Mouse (Mus musculus) heart, adult 18-20 months (tissue): ENCODE measurements around the gene Cntfr. TPM values are rescaled to one million over a fixed set of nuclear protein-coding genes. Genes with fewer than 3 reads are reported as not detected.
A peak's percentile ranks its signal among the peaks of the same experiment; 100 is the strongest.

ENCODE experiments used
- DNase-seq, 2 experiments: peaks; one replicate each; pipeline ENCODE4 v3.0.0; 2021 to 2022; ENCODE audit warnings: mixed read lengths in 1 of 2
- total RNA-seq, 2 experiments: library from RNA; stranded (reverse); gene quantifications; 2 replicates each; pipeline ENCODE4 v1.2.3; 2021

Cntfr gene
- total RNA-seq, 2 experiments from 2014 or later: 3.3 to 4.4 TPM

DNA sequence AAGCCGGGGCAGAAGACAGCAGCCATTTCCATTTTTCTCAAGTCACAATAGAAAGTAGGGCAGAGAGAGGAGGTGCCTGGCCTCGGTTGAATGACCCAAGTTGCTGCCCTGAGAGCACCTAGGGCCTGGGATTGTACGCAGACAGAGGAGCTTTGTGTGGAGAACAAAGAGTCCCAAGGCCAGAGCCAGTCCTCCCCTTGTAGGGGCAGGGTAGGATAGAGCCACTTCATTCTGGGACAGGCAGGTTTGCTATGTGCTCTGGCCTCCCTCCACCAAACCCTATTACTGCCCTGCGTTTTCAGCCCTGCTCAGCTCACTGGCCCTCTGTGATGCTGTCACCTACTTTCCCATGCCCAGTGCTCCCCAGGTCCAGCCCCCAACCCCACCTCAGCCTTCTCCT lies 48.7 kb downstream of the Cntfr start:
- DNase-seq: no peak

DNA sequence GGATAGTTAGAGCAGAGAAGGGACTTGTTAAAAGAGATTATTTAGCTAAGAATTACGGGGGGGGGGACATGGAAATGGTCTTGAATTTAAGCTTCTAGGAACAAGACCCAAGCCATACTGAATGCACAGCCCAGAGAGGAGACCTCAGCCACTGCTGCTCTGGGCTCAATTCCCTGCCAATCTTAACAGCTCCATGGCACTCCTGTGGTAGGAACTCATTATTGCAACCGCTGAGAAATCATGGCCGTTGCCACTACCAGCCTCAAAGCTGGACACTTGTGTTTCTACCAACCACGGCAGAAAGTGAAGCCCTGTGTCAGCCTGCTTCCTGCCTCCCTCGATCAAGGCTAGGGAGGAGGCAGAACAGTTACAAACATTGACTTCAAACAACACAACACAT lies 51.4 kb downstream of the Cntfr start:
- peak in 1 of 2 experiments; percentile 47 for DNase-seq

DNA sequence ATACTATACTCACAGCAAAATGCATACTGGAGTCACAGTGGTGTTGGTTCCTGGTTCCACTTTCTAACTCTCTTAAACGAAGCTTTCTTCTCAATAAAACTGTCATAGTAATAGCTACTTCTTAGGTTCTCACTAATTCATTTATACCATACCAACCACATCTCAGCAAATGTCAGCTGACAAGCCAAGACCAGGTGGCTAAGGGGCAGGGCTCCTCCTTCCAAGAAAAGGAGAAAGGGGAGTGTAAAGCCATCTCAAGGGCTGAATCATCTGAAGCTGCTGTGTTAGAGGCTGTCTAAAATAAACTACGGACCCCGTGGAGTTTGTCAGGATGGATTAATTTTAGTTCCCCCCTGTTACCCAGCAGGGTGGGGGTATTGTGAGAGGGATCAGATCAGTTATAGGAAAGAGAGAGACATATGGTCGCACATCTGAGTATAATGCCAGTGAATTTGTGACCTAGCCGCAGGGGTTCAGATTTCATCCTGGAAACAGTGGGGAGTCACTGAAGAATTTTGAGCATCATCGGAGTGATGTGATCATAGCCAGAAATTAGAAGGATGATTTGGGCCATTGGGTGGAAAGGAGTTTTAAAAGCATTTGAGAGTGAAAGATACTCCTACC lies 55.6 kb downstream of the Cntfr start:
- no peak for DNase-seq

DNA sequence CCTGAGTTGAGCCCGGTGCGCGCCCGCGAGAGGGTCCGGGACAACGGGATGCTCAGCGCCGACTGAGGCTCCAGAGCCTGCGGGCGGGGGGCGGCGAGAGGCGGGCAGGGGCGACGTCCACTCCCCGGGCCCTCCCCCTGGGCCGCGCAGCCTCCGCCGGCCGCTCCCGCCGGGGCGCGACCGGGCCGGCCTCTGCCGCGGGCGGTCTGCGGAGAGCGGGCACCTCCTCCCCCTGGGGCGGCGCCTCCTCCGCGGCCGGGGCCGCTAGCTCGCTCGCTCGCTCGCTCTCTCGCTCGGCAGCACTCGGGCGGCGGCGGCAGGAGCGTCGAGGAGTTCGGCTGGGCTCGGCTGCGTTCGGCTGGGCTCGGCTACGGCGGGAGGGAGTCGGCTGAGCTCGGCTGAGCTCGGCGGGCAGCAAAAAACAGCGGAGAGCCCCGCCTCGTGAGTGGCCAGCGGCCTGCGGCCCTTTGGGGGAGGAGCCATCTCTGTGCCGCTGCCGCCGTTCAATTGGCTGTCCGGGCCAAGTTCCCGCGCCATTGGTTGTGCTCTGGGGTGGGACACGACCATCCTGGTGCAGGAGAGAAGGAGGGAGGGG lies 56.9 kb downstream of the Cntfr start, which contains the start of gene Enho:
Enho (minus strand) TSS at position 412 of the 595 bp plus-strand sequence.
- DNase-seq: peak; percentile 96 to 97

DNA sequence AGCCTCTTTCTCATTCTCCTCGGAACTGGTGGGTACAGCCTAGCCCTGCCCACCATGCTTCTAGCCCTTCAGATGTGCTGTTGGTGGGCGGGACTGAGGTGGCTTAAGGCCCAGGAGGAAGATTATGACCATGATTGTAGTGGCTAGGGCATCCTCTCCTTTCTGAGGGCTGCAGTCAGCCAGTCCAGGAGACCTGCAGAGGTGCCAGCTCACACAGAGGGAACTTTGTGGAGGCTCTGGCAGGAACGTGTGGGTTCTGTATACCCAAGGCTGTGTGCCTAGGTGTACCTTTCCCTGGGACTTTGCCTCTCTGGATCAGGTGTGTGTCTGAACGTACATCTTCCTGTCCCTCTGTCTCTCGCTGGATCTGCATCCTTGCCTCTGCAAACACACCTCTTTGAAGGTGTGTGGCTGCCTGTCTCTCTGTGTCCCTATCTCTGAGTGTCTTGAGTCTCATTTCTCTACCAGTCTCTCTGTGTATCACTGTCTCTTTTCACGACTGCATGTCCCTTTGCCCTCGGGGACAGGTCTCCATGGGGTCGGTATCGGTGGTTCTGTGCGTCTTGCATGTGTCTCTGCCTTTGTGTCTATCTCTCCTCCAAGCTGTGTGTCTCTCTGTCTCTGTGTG lies 57.6 kb downstream of the Cntfr start:
- DNase-seq: no peak

DNA sequence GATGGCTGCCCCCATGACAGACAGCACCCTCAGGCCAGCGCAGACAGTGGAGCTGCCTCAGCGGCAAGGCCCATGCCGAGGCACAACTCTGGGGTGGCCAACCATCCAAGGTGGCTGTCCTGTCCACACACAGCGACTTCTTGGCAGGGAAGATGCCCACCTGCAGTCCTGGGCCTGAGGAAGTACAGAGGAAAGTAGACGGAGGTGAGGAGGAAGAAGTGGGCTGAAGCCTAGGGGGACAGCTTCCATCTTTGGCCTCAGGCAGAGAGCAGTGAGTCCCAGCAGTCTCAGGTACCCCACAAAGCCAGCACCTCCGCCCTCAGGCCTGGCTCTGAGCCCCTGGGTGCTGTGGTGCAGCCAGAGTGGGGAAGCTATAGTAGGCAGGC lies 58.1 kb downstream of the Cntfr start:
- no peak for DNase-seq

DNA sequence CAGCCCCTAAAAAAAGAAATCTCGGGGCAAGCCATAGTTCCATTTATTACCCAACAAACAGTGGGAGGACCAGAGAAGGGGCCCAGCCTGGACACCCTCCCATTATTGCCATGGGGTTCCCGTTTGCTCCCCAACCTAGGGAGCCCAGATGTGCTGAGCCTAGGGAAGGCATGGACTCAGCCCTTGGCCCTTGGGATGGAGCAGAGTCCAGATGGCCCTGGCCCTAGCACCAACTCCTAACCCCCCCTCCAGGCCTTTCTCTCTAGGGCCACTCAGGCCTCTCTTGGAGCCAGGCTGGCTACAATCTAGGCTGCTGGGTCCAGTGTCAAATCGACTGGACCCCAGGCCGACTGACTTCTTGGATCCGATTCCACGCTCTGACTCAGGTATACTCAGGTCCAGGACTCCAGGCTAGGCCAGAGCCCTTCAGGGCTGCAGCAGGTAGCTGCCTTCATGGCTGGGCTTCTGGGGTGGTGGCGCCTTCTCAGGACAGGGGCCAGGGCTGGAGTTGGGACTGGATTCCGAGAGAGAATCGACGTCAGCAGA lies 58.6 kb downstream of the Cntfr start:
- DNase-seq: no peak

DNA sequence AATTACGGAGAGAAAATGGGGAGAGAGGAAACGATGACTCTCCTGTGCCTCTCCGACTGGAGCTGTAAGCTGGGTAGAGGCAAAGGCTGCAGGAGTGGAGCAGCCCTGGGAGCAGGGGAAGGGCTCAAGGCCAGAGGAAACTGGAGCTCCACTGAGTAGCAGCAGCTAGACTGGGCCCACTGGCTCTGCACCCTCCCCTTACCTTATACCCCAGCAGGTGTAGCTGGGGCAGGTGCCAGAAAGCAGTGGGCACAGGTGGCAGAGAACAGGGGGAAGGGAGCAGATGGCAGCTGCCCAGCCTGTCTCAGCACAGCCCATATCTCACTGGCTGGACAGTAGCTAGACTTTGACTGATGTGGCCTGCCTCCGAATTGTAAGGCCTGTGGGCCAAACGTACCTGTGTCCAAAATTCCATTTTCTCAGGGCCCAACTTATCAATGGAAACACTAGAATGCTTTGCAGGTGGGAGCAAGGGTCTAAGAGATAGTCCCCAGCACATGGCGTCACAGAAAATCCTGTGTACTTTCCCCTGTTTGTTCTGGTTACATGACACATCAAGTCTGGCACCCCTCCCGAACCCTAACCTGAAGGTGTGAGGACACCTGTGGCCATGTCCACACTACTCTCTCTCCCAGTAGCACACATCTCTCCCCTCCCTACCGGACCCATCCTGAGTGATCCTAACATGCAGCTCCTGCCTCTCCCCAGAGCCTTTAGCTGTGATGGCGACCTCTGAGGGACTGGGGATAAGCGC lies 59.8 kb downstream of the Cntfr start:
- no peak for DNase-seq

DNA sequence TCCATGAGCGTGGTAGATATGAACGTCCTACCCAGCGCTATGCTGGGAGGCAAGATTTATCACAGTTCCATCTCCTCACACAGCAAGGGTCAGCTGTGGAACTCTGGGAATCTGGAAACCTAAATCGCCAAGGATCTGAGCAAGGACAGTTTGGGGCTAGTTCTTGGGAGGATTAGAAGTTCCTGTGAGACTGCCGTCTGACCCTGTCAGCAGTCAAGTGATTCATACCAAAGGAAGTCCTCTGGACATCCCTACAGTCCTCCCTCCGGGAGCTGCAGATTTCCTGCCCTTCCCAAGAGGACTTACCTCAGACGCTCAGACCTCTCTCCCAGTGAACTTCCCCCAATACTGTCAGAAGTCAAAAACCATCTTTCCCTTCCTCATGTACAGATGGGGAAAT lies 60.5 kb downstream of the Cntfr start:
- no peak for DNase-seq

DNA sequence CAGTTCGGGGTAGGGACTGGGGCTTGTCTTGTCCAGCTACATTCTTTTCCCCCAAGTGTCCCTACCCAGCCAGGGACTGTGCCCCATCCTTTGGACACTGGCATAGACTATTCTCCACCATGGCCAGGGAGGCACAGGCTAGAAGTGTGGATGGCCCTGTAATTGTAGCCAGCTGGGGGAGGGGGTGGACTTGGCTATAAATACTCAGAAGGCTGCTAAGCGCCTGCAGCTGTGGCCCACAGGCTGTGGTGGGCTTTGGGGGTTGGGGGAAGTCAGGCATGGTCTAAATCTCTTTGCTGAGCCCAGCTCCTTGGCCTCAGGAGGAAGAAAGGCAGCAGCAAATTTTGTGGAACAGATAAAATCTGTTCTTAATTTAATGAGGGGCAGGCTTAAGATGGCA lies 61.0 kb downstream of the Cntfr start:
- DNase-seq: no peak

DNA sequence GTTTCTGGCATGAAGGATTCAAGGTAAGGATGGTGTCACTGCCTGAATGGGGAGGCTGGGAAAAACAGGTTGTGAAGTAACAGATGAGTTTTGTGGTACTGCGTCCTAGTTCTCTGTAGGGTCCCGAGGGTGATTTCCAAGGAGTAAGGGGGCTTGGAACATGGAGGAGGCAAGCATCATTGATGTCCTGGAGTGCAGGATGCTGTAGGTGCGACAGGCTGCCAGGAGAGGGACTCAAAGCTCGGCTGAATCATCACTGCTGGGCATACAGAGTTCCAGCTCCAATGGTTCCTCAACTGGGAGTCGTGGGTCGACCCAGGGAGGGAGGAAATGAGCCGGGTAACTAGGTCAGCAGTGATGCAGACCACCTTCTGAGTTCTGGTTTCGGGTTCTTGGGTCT lies 61.7 kb downstream of the Cntfr start:
- no peak for DNase-seq

DNA sequence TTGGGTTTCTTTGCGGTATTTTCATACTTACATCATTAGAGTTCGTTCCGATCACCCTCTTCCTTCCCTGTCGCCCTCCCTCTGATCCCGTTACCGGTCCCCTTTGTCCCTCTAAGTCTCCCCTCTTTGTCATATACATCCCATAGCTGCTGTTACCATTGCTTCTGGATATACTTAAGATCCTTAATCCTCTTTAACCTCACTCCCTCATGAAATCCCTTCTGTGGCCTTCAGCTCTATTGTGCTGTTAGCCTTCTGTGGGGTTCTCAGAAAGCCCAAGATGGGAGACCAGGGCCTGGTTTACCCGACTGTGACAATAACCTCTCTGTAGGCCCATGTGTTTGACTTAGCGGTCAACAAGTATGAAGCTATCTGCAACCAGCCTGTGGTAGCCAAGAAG lies 62.3 kb downstream of the Cntfr start:
- no peak for DNase-seq

DNA sequence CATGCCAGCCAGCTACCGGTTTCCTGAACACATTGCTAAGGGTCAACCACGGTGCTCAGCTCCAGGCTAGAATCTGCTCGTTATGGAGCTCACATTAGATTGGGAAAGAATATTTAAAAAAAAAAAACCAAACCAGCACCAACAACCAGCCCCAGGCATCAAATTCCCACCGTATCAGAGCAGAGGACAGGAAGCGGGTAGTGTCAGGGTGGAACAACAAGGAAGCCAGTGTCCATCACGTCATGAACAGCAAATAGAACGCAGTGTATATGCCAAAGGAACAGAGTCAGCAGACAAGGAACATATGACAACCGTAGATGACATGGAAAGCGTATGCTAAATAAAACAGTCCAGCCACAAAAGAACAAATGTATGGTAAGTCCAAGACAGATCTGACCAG lies 63.9 kb downstream of the Cntfr start:
- no peak for DNase-seq

DNA sequence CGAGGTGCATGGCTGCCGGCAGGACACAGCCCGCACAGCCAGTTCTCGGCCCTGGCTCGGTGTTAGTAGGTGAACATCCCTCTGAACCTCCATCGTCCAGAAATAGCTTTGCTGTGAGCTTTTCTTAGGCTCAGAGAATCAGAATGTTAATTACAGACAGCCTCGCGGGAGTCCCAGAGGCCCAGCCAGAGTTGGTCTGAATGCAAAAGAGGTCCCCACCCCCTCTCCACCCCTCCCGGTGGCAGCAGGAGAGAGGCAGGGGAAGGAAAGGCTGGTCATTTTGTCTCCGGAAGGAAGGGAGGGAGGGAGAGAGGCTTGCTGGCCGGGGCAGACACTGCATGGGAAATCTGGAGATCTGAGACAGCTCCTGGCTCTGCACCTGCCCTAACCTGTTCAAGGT lies 65.5 kb downstream of the Cntfr start:
- DNase-seq: peak; percentile 47 to 76

DNA sequence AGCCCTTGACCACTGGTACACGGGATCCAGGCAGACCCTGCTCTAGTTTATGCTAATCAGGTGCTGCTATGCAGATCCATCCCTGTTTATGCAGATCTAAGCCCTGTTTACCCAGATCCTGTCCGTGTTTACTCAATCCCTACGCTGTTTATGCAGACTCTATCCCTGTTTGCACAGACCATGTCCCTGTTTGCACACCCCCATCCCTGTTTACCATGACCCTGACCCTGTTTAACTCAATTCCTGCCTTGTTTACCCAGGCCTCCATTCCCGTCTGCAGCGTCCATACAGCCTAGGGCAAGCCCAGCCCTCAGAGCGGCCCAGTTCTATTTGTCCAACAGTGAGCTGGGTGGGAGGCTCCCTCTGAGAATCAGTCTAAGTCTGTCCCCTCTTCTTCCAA lies 66.7 kb downstream of the Cntfr start:
- DNase-seq: no peak

DNA sequence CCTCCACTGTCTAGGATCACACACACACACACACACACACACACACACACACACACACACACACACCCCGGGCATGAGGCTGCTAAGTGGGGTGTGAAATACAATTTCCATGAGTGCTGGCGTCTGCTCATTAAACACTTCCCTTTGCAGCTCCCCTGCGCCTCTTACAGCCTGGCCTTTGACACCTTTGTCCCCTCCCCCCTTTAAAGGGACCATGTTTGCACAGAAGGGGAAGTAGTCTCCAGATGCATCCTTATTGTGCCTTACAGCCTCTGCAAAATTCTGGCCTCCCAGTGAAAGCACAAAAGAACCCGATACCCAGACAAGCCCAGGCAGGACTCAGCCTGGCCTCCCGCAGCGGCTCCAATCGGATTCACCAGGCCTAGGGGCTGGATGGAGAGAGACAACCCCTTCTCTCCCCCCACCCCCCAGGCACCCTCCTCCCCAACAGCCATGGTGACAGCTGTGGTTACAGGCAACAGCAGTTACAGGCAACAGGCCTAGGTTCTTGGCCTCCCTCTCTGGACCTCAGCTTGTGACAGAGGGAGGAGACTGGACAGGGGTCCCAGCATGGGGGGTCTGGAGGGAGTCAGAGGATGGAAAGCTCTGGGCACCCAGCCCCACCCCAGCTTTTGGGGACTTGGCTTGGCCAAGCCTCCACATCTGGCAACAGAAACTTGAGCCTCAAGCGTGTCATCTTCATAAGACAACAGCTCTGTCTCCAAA lies 68.5 kb downstream of the Cntfr start:
- DNase-seq: peak in 1 of 2 experiments; percentile 56

DNA sequence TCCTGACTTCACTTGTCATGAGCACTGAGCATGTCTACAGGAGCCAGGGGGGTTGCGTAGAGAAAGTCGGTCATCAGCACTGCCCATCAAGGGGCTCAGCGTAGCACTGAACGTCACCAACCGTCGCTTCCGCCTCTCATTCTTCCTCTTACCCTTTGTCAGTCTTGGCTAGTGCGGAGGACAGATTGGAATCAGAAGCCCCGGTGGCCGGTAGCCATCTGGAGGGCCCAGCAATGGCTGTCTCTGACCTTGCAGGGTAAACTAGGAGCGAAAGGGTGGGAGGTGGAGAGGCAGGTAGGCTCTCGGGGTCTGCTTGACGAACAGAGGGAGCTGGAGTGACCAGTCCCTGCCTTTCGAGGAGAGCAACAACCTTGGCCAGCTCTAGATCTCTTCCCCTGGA lies 74.8 kb downstream of the Cntfr start:
- no peak for DNase-seq

DNA sequence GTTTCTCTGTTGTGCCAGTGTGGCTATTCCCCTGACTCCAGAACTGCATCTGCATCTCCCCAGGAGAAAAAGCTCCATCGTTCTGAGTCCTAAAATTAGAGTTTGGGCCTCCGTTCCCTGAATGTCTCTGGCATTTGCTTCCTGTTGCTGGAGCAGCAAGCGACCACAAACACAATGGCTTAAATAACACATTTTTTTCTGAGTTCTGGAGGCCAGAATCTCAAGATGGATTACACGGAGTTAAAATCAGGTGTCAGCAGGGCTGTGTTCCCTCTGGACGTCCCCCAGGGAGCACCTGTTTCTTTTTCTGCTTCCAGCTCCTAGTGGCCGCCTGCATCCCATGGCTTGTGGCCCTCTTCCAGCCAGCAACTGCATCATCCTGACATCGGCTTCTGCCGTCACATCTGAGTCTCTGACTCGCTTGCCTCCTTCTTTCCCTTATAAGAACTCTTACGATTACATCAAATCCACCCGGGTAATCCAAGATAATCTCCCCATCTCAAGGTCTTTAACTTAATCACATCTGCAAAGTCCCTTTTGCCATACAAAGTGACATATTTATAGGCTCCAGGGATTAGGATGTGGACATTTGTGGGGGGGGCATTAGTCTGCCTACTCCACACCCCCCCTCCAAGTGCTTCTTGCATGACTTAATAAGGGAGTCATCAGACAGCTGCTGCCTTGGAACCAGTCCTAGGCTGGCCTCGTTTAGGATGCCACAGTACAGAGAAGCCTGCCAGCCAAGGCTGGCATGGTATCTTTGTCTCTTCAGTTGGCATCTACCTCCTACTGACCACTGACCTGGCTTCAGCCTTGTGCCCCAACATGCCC lies 77.8 kb downstream of the Cntfr start:
- peak; percentile 45 to 74 for DNase-seq

DNA sequence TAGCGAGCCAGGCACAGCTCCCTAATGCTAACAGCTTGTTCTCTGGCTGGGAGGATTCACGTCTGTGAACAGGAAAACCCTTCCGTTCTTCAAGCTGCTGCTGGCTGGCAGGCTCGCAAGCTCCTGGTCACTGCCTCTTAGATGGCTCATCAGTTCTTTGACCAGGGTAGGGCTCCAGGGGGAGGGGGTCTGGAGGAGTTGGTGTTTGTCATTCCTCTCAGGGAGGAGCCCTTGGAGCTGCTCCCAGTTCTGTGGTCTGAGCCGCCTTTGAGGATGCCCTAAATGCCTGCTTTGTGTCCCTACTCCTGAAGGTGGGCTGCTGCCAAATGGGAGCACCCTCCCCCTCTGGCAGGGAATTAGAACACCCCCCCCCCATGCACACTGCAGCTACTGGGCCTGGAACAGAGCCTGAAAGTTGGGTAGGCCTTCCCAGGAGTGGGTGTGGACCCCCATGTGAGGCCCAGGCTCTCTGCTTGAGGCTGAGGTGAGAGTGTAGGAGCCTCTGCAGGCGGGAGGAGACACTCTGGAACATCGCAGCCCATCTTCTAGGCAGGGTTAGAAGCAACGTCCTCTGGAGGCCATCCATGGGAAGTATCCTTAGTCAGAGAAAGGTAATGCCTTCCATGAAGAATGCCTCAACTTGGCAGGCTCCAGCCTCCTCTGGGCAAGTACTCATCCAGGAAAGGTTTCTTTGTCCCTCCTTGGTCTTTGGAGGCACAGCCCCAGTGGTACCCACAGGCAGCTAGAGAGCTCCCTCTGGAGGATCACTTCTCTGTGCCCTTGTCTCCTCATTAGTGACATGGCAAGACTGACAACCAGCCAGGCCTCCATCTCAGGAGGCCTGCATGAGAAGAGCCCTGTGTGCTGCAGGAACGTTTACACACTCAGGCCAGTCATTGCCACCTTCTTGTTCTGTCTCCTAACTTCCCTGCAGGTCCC lies 81.0 kb downstream of the Cntfr start:
- DNase-seq: no peak

DNA sequence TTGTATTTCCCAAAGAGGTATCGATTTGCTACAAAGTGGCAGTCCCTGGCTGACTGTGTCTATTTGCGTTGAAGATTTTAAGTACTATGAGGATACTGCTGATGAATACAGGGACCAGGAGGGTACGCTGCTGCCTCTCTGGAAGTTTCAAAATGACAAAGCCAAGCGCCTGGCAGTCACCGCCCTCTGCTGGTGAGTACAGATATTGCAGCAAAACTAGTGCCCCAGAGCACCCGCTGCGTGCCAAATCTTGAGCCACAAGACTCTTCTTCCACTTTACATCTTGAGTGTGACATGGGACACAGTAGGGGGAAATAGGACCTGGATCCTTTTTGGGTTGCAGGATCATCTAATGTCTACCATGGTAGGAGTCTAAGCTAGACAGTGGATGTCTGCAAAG lies 82.7 kb downstream of the Cntfr start:
- DNase-seq: peak; percentile 77 to 89
